Mouse (Mus musculus): Measurements from ENCODE around the gene Syna. TPM values are rescaled to one million over a fixed set of nuclear protein-coding genes. Genes with fewer than 3 reads are reported as not detected.
A peak's percentile ranks its signal among the peaks of the same experiment; 100 is the strongest.

Gene Syna
- total RNA-seq, 2 experiments from 2014 or later, result not detected

DNA sequence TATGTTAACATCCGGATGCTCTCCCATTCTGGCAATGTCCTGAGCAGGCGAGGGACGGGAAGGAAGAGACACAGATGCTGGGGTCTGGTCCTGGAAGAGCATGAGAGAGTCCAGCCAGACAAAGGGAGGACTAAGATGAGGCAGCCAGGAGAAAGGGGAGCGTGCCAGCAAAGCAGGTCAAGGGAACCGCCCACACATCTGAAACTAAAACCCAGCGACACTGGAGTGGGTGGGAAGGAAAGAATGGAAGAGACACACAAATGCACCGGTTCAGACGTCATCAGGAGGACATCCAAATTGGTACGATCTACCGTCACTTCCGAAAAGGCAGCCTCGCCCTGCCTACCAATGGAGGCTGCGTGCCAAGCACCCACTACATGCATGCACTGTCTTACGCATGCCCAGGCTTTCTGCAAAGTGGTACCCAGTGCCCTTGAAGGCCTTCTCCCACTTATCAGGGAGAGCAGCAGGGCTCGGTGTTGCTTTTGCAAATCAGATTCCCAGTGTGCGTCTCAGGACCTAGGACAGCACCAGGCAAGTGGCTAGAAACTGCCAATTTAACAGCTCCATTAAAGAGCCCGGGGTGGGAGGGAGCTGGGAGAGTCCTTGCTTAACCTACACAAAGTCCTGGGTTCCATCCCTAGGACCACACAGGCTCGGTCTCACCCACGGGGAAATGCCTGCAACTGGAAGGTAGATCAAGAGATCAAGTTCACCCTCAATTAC, 15.3 kb downstream of the Syna start:
- DNase-seq (ENCODE audit: low spot score), result peak; percentile 40
- intact Hi-C loops (cut with DNase I), result loop anchor here (2.0 to 5.0 kb wide), 3 partner anchors 16 to 38 kb away; partner anchors contain the start of gene Rfc2

DNA sequence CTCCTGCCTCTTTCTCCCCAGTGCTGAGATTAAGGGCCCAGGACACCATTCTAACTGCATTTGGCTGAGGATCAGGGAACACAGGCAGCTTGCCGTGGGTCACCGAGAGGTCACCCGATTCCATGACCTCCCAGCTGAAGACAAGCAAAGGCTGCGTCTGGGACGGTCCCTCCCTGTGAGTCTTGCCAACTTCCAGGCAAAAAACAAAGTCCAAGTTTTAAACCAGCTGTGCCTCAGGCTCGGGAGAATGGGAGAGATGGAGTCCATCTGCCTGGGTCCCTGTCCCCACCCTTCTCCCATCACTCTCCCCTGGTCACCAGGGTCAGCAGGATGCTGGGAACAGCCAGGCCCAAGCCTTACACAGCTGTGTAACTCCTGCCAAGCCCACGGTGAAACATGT, 18.3 kb downstream of the Syna start:
- DNase-seq (ENCODE audit: low spot score), result peak; percentile 84
- intact Hi-C loops (cut with DNase I), result no loop called here

DNA sequence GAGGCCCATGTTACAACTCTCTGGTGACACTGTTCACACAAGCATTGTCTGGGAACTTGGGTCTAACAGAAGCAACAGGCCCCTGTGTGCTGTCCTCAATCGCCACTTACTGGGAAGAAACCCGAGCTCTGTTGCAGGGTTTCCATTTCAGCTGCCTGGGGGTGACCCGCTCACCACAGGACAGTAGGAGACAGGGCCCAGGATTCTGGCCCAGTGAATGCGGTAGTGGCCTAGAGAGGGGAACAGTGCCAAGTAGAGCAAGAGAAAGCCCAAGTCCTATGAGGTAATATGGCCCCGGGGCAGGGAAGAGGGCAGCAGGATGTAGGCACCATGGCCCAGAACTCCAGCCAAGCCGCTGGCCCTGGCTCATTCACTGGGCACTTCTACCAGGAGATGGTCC, 19.1 kb downstream of the Syna start:
- intact Hi-C loops (cut with DNase I), result no loop called here
- peak; percentile 28 for DNase-seq (ENCODE audit: low spot score)

DNA sequence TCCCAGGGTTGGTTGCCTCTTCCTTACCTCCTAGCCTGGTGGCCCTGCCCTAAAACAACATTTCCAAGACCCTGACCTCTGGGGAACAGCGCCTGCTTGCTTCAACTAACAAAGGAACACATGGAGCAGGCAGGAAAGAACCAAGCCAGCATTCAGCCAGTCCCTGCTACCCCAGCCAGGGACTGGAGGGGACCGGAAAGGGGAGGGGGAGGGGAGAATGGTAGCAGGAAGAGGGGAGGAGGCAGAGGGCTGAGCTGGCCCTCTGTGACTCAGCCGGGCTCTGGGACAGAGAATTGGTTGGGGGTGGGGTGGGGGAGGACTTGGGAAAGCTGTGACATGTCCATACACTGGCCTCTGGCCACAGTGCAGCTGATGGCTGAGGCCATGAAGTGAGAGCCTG, 20.1 kb downstream of the Syna start:
- DNase-seq (ENCODE audit: low spot score), result peak; percentile 78
- intact Hi-C loops (cut with DNase I), result no loop called here

DNA sequence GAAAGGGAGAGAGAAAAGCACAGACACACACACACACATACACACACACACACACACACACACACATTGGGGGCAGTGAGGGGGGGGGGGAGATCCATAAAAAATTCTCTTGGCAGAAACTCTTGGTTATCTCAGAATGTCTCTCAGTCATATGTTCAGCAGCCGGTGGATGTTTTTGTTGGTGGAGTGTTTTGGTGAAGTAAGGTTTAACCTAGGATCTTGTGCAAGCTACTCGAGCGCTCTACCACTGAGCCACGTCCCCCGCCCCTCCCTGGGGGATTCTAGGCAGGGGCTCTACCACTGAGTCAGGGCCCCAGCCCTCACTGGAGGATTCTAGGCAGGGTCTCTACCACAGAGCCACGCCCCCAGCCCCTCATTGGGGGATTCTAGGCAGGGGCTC, 23.9 kb downstream of the Syna start:
- intact Hi-C loops (cut with DNase I), result no loop called here

DNA sequence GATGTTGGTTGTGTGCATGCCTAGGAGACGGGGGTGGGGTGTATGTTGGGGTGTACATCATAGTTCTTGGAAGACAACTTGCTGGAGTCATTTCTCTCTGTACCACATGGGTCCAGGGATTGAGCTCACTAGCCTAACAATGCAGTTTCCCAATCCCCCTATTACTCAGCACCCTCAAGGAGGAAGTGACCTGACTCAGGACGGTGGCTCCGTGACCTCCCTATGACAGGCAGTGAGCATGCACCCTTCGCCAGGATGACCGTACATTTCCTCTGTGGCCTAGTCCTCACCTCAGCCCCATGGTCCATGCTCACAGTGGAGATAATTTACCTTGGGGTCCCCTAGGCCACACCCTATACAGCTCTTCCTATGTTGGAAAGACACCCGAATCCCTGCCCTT, 27.6 kb downstream of the Syna start:
- no peak for DNase-seq (ENCODE audit: low spot score)
- intact Hi-C loops (cut with DNase I), result no loop called here

More for the DNA sequence above, 23.9 kb downstream of the Syna start:
- DNase-seq (ENCODE audit: low spot score), result no peak

DNA sequence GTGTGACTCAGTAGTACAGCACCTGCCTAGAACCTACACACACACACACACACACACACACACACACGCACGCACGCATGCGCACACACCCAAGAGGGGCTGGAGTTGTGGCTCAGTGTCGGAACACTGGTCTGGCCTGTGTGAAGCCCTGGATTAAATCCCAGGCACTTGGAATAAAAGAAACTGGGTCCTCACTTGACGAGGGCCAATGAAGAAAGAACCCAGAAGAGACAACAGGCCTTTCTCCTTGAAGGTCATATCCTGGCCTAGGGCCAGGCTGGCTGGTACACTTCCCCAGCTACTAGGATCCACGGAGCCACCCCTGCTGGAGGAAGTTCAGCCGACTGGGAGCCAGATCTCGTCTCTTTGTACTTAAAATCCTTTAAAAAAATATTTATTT, 28.4 kb downstream of the Syna start:
- intact Hi-C loops (cut with DNase I), result no loop called here

DNA sequence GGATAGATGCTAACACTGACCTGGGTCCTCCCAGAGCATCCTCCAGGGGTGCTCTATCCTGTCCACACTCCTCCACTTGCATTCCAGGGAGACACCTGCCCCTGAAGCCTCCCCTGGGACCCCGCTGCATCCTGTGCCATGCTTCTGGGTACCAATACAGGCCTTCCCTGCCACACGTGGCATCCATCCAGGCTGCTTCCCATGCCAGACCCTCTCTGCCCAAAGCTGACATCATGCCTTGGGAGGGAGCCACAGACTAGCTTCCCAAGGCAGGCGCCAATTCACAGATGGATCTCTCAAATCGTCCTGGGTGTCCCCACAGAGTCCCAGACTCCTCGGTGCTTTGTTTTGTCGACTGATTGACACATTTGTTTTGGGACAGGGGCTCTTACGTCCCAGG, 29.1 kb downstream of the Syna start:
- no peak for DNase-seq (ENCODE audit: low spot score)
- intact Hi-C loops (cut with DNase I), result no loop called here

More for the DNA sequence above, 28.4 kb downstream of the Syna start:
- no peak for DNase-seq (ENCODE audit: low spot score)

DNA sequence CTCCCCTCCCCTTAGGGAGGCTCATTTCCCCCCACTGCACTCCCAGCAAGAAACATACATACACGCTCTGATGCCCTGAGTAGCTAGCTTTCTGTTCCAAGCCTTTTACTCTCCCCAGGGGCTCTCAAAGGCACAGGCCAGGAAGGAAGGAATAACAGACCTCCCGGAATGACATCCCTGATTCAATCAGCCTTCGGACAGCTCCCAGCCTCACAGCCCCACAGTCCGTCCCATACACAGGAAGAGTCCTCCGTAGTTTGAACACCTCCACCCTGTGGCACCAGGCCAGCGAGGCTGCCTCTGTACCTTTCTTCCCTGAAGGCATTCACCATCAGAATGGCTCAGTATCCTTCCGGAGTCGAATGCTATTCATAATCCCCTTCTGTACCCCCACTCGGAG, 31.5 kb downstream of the Syna start:
- DNase-seq (ENCODE audit: low spot score), result no peak
- intact Hi-C loops (cut with DNase I), result loop anchor here (2.0 kb wide), 1 partner anchor 16 kb away; no protein-coding TSS in a partner anchor

DNA sequence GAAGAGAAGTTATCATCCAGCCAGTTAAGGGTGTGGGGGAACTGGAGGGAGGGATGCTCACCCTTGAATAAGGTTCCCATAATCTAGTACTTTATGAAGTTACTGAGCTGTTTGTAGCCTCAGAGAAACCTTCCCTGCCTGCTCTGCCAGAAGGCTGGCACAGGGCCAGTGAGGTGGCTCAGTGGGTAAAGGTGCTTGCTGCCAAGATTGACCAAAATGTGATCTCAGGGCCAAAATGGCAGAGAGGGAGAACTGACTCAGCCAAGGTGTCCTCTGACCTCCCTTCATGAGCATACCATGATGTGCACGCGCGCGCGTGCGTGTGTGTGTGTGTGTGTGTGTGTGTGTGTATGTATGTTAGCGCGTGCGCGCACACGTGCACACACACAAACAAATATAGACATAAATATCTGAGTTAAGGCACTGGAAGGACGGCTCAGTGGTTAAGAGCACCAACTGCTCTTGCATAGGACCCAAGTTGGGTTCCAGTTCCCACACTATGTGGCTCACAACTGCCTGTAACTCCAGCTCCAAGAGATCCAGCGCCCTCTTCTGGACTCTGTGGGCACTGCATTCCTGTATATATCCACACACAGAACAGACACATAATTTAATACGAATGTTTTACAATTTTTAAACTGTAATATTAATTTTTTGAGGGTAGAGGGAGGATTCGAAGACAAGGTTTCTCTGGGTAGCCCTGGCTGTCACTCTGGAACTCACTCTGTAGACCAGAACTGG, 33.8 kb downstream of the Syna start:
- DNase-seq (ENCODE audit: low spot score), result no peak
- intact Hi-C loops (cut with DNase I), result no loop called here

DNA sequence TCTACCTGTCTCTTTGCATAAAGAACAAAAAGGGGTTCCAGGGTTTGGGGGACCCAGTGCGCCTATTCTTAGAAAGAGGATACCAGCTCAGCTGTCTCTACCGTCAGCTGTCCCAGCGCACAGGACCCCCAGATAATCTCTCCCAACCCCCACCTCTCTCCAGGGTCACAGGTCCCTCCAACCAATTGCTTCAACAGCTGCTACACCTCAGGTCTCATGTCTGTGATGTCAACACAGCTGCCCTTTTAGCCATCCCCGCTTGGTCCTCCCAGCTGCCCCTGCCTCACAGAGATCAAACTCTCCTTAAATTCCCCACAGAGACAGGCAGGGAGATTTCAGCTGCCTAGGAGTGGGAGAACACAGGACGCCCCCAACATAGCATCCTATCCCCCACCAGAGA, 36.2 kb downstream of the Syna start:
- DNase-seq (ENCODE audit: low spot score), result no peak
- intact Hi-C loops (cut with DNase I), result no loop called here

DNA sequence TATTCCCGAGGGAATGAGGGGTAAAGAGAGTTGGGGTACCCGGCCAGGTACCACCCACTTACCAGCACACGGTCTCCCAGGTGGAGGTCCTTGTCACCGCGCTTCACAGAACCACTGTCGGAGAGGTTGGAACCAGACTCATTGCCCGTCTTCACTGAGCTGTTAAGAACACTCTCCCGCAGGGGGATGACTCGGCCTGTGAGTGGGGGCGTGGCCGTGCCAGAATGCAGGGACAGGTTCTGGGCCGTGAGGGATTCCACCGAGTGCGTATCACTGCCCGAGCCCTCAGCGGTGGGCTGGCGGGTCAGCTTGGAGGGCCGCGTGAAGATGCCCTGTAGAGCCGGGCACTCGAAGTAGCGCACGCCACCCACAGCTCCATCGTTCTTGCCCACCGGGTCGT, 37.4 kb downstream of the Syna start:
- intact Hi-C loops (cut with DNase I), result no loop called here
- no peak for DNase-seq (ENCODE audit: low spot score)

DNA sequence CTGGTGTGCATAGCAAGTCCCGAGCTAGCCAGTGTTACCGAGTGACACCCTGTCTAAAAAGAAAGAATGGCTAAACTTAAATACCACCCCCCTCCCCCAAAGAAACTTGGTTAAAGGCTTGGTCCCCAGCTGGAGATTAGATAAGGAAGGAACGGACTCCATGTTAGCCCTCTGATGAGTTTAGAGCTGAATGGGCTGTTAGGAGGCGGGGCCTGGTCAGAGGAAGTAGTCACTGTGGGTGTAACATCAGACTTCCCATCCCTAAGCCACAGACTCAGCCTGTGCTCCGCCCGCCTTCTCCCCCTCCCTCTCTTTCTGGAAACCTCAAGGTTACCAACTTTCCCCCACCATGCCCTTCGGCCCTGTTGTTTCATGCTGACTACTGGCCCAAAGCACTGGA, 38.2 kb downstream of the Syna start:
- no peak for DNase-seq (ENCODE audit: low spot score)
- intact Hi-C loops (cut with DNase I), result no loop called here

DNA sequence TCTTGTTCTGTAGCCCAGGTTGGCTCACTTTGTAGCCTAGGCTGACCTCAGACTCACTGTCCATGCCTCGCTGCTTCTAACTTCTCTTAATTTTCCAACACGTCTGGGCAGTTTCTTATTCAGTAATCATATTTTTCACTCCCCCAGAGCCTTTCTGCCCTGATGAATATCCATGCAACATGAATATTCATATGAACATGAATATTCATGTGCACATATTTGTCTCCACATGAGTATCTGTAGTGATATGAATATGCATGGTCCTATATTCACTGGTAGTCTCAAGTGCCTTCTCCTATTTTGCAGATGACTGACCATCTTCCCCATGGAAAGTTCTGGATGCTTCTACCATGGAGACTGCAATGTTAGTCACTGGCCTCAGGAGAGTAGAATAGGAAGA, 38.8 kb downstream of the Syna start:
- no peak for DNase-seq (ENCODE audit: low spot score)

DNA sequence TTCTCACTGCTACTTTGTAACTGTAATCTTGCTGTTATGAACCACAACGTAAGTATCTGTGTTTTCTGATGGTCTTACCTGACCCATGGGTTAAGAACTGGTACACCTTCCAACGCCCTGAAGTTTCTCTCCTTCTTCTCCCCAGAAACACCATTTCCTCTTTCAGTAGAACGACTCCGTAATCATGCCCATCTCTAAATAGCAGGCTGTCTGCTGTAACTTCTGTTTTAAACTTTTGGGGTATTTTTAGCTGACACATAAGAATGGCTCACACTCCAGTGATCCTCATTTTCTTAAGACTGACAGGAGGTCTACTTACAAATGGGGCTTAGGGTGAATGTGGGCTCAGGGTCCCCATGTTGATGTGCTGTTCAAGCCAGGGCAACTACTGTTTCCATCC, 39.9 kb downstream of the Syna start:
- intact Hi-C loops (cut with DNase I), result no loop called here

More for the DNA sequence above, 38.8 kb downstream of the Syna start:
- intact Hi-C loops (cut with DNase I), result no loop called here

DNA sequence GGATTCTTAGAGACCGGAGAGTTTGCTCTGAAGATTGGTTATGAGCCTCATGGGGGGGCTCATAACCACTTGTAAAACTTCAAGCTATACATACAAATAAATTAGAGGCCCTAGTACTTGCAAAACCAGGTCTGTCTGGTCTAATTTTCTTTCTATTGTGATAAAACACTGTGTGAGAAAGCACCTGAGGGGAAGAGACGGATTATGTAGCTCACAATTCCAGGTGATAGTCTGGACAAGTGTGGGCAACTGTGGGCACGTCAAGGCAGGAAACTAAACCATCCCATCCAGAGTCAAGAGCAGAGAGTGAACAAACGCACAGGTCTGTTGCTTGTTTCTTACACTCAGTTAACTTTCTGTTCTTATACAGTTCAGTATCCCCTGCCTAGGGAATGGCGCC, 40.5 kb downstream of the Syna start:
- intact Hi-C loops (cut with DNase I), result no loop called here
- no peak for DNase-seq (ENCODE audit: low spot score)

More for the DNA sequence above, 39.9 kb downstream of the Syna start:
- DNase-seq (ENCODE audit: low spot score), result no peak

DNA sequence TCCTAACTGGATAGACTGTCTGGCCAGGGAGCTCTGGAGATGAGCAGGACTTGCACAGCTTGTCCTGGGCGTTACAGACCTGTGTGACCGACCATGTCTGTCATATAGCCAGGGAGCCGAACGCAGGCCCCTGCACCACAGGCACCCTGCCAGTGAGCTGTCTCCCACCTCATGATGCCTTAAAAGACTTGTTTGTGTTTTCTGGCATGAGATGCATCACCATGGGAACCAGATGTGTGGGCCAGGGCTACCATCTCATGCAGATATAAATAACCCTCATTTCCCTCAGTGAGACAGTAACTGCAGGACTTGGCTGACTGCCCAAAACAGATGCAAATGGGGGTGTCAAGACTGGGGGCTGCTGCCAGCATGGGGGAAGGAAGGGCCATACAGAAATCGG, 47.9 kb downstream of the Syna start:
- intact Hi-C loops (cut with DNase I), result no loop called here
- no peak for DNase-seq (ENCODE audit: low spot score)

DNA sequence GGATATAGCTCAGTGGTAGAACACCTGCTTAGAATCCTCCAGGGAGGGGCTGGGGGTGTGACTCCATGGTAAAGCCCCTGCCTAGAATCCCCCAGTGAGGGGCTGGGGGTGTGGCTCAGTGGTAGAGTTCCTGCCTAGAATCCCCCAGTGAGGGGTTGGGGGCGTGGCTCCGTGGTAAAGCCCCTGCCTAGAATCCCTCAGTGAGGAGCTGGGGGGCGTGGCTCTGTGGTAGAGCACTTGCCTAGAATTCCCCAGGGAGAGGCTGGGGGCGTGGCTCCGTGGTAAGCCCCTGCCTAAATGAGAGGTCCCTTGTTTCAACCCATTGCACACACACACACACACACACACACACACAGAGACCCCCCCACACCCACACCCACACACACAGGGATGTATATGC, 49.7 kb downstream of the Syna start:
- intact Hi-C loops (cut with DNase I), result no loop called here
- no peak for DNase-seq (ENCODE audit: low spot score)

DNA sequence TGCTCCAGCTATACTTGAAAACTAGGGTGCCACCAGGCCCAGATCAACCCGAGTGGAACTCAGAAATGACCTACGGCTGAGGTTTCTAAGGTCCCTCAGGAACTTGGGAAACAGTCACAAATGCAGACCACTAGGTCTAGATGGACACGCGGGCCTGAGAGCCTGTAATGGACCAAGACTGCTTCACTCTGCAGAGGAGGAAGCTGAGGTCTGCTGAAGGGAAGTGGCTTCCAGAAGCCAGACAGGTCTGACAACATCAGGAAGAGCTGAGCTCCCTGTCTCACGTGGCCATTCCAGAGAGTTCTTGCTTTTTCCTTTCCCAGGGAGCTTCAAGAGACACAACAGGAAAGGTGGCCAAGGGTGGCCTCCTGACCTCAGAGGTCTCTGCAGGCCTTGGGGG, 51.0 kb downstream of the Syna start:
- no peak for DNase-seq (ENCODE audit: low spot score)
- intact Hi-C loops (cut with DNase I), result no loop called here
